Mouse (Mus musculus) megakaryocyte, adult 5-6 weeks (primary cell): ENCODE data around the gene Ndufs1. TPM values are rescaled to one million over a fixed set of nuclear protein-coding genes. Genes with fewer than 3 reads are reported as not detected.
A peak's percentile ranks its signal among the peaks of the same experiment; 100 is the strongest.

Experiments
- ATAC-seq: 2 replicates; pipeline ENCODE4 v1.8.0; 2016; ENCODE audit warnings: mild to moderate bottlenecking, inconsistent platforms; ENCODE audit not compliant: poor library complexity, severe bottlenecking
- total RNA-seq, 2 experiments: library from RNA; stranded (forward) in 1 of 2; stranded (reverse) in 1 of 2; fragments of 153-499, 151-499 nt in 1 of 2; fragments of 221-1000, 200-1000 nt in 1 of 2; gene quantifications; 2 replicates each; pipeline versions ENCODE4 v1.2.3 to v1.2.4; 2015 to 2017

The Ndufs1 gene
- total RNA-seq, 2 experiments from 2014 or later: 87.4 to 91.8 TPM

DNA sequence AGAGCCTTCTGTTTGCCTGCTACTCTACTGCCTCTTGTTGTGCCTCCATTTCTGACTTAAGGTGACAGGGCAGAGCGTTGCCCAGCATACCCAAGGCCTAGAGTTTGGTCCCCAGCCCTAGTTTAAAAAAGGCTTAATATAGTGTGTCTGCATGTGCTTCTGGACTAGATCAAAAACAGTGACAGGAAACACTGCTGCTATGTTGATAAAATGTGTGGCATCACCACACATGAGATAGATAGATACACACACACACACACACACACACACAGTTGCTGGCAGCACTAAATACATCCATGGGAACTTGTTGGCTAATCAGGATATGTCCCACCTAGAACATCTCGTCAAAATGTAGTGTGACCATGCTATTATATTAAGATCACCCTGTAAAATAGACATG lies 56.3 kb downstream of the Ndufs1 start:
- ATAC-seq: no peak

DNA sequence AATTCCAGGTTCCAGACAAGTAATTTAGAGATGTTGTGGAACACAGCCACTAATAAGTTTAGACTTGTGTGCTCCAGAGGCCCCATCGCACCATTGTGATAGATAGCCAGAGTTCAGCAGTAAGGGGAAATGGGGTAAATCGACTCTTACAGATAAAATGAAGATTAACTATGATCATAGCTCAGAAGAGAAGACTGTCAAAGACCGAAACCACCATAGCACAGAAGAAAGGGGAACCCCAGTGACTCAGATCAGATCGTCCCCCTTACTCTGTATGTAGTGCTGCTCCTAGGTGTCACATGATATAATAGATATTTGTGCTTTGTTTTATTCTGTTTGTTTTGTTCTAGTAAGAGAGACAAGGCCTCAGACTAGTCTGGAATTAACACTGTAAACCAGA lies 57.0 kb downstream of the Ndufs1 start:
- peak; percentile 75 for ATAC-seq

DNA sequence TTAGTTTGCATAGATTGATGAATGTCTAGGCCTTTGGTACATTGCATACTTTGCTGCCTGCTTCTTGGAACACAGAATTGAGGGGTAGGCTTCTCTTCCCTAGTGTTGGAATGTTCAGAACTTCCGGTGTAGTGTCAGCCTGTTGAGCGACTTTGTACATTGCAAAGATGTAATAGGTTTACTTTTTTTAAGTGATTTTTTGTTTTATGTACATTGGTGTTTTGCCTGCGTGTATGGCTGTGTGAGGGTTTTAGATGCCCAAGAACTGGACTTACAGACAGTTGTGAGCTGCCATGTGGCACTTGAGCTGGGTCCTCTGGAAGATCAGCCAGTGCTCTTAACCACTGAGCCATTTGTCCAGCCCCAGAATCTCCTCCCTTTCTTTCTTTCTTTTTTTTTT lies 61.1 kb downstream of the Ndufs1 start:
- ATAC-seq: no peak

DNA sequence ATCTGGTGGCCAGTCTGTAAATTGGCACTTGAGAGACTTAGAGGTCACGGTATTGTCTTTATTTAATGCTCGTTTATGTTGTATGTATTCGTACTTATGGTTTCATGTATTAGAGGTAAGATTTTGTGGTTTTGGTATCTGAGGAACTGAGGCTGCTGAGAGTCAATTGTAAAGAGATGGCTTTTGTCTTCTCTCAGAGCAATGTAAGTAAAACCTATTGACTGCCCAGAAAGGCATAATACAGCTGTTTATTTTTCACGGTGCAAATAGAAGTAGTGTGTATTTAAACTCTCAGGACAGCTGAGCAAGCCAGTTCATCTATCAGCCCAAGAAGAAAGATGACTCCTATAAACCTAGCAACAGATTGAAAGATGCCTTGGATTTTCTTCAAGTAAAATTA lies 61.5 kb downstream of the Ndufs1 start:
- no peak for ATAC-seq

DNA sequence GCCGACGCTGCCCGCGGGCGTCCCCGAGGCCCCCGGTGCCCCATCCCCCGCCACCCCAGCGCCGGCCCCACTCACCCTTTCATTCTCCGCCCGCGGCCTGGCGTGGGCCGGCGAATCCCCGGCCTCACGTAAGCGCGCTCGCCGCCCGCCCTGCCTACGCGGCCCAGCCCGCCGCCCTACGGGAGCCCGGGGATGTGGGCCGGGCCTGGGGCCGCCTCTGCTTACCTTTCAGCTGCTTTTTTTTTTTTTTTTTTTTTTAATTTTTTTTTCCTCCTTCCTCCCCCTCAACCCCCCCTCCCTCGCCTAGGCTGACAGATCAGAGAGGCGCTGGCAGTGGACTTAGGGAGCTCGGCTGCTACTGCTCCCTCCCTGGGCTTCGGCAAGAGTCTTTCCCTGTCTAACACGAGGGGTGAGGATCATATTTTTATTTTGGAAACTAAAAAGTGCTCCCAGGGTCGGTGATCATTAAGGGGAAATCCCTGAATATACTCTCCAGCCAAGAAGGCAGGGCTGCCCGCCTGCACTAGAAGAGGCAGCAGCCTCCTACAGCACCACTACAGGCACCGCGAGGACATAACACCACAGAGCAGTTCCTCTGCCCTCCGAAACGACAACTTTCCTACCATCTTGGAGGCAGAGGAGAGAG lies 62.4 kb downstream of the Ndufs1 start, which contains the start of gene Ino80d:
TSS of gene Ino80d (minus strand) at position 532 of the 646 bp plus-strand sequence.
- ATAC-seq: peak; percentile 86

DNA sequence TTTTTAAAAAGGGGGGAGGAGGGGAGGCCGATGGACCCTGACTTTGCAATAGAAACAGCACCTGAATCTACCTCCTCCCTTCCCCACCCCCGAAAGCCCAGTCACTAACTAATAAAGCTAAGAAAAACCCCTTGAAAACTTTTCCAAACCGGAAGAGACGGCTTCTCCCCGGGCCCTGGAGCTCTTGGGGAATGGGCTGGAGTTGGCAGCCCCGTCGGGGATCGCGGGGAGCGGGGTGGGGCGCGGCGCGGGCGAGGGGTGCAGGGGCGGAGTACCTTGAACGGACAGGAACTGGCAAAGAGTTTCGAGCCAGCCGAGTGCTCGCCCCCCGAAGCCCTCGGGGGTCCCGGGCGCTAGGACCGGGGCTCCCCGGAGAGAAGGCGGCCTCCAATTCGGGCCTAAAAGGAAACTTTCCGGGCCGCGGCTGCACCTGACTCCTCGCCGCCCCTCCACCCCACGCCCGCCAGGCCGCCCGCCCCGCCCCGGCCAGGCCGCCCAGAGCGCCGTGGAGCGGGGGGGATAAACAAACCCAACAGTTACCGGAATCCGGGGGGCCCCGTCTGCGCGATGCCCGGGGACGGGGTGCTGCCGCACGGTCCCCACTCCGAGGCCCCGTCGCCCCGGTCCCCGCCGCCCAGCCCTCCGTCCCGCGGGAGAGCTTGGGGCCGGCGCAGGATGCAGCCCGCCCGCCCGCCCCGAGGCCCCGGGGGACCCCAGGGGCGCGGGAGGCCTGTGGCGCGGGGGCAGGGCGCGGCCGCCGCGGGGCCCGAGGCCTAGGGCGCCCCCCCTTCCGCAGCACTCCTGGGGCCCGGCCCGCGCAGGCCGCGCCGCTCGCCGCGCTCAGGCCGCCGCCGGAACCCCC lies 63.1 kb downstream of the Ndufs1 start:
- peak; percentile 11 for ATAC-seq

DNA sequence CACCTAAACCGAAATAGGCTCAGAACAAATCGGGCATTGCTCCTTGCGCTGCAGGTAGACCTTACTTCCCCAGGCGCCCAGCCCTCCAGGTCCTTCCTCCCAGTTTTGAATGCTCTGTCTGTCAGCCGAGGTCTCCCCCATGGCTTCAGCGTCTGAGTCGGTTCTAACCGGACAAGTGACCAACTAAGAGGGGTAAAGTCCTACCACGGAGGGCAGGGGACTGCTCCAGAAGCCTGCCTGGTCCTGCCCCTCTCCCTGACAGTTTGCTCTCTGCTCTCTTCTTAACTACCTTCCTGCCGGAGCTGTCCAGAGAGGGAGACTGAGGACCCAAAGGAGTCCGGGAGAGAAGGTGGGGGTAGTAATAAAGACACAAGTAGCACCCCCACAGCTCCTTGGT lies 63.8 kb downstream of the Ndufs1 start:
- ATAC-seq: peak; percentile 14; the same call in 1 of the 2 replicates

DNA sequence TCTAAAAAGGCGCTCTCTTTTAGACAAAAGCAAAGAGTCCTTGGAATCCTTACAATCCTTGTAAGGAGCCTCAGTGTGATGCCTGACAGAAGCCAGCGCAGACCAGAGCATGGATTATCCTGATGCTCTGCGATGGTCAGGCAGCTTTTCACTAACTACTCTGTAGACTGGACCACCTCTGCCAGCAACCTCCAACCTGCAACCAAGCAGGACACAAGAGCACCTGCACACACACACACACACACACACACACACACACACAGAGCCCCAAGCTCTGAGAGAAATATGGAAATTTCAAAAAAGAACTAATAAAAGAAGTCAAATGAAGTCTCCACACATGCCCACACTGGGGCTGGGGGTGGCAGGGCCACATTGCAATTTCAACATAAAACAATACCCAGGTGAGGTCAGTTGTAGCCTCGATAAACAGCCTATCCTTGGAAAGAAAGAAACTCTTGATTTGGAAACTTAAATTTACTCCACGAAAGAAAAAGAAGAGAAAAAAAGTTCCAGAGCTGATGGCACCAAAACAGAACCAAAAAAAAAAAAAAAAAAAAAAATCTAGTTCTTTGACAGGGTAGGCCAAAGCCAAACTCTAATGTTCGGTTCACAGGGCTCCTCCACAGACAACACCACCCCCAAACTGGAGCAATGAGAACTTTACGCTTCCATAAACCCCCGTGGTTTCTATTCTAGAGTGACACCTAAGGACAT lies 64.3 kb downstream of the Ndufs1 start:
- no peak for ATAC-seq

DNA sequence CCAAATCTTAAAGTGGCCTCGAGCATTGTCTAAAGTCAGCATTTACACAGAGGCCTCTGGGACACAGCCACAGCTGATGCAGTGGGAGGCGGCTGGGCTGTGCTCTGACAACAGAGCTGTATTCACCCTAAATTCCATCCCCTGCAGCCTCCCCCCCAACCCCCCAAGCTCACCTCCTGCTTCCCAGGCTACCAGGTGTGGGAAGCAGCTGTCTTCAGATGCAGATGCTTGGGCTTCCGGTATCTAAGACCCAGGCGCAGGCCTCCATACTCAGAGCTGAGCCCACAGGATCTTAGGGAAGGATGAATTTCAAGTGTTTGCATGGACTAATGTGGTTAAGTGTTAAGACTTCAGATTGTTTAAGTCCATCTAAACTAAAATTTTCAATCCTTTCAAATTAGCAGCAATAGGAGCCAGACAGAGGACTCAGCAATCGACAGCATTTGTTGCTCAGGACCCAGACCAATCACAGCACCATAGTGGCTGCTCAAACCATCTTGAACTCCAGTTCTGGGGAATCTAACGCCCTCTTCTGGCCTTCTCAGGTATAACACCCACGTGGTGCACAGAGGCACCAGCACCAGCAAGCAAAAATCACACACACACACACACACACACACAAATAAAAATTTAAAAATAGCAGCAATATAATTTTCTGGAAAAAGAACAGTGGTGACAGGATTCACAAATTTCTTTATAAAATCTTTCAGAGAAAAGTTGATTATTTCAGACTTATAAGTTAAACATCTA lies 65.9 kb downstream of the Ndufs1 start:
- no peak for ATAC-seq

DNA sequence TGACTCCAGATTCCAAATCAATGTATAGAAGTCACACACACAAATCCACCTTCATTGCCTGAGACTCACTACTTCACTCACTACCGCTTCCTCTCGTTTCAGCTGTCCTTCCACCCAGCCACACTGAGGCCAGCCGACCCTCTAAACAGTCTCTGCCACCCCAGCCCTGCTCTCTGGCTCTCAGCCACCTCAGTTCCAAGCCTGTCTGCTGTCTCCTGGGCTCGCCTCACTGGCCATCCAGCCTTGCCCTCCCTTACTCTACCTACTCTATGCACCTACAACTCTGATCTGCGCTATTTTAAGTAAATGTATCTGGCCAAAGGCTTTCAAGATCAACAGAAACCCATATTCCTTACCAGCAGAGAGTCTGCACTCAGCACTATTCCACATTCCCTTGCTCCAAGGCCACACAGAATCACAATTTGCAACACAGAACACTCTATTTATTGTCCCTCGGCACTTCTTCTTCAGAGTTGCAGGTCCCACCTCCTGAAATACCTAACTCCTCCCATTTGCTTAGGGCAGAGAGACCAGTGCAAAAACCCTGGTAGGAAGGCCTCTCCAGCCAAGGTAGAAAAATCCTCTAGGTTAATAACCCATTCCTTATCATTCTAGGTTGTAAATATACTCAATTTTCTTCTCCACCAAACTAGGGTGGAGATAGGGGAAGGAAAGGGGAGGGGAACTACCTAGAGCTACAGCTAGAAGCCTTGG lies 68.9 kb downstream of the Ndufs1 start:
- 0 out of 2 replicates have a peak, but pooled peaks have one; percentile 43 for ATAC-seq

DNA sequence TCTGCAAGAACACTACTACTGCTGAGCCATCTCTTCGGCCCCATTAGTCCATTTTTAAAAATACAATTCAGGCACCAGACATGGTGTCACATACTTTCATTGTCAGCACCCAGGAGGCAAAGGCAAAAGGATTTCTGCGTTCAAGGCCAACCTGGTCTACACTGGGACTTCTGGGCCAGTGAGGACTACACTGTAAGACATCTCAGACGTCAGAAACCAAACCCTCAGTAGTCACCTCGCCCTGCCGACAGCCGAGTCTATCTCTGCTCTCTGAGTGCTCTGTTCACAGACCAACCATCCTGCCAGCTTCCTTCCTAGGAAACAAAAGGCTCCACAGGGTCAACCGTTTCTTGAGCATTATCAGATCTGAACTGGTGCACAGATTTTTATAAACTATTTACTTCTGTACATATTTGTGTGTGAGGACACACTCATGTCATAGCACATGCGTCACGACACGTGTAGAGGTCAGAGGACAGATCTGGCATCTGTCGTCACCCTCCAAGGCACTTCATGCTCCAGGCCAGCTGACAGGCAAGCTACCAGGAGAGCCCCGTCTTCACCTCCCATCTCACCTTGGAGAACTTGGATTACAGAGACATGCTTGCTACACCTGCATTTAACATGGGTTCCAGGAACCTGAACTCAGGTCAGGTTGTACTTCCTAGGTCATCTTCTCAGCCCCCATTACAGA lies 73.7 kb downstream of the Ndufs1 start:
- no peak for ATAC-seq

DNA sequence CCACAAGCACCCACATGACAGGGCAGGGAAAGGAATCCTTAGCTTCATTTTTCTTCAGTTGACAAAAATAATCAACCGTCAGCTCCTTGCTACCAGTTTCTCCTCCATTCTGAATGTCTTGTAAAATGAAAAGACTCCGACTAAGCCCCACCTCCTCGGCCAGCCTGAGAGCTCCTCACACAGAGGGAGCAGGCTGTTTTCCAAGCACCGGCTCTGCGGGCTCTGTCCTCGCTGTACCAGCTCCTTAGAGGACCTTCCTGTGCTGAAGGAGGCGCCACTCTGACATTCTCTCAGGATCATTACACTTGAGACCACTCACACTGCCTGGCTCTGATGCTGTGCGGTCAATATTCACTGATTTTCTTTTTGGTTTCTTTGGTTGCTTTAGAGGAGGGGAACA lies 76.4 kb downstream of the Ndufs1 start:
- ATAC-seq: no peak

DNA sequence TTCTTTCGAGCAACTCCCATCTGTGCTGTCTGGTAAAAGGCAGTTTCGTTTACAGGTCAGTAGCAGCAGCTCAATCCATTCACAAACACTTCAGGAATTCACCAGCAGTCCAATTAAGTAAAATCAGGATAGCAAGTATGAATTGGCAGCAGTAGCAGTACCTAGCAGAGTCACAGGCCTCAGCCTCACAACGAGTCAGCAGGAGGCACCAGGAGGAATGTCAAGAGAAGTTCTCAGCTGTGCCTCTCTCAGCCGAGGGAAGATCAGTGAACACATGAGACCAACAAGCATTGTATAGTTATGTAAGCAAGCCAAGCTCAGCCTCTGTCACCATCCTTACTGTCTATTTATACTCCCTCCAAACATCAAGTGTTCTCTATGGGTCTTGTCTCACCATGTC lies 77.8 kb downstream of the Ndufs1 start:
- no peak for ATAC-seq

DNA sequence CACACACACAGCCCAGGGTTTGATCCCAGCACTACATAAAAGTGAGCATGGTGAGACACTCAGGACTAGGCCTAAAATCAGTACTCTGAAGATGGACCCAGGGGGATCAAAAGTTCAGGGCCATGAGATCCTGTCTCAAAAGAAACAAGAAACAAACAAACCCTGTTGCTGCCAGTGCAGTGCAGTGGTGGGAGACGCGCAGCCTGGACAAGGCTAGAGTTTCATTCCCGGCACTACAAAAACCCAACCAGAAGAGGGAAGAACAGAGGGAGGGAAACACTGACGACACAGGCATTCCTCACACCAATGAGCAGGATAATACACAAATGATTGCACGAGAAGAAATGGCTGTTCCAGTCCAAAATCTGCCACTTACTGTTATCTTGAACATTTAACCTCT lies 80.6 kb downstream of the Ndufs1 start:
- ATAC-seq: no peak

Other genes with a start within 250 kb of the Ndufs1 start
- gene Ino80d, start 62.2 kb downstream of the Ndufs1 start, total RNA-seq (2015): 35.5 and 36.0 TPM in 2 replicates
- 13.8 and 19.9 TPM in 2 replicates for gene Ino80d, start 62.2 kb downstream of the Ndufs1 start, total RNA-seq (2017)
- 882 and 903 TPM in 2 replicates for gene Eef1b2, start within 50 bp of the Ndufs1 start, total RNA-seq (2015)
- gene Eef1b2, start within 50 bp of the Ndufs1 start, total RNA-seq (2017): 1,598 and 1,756 TPM in 2 replicates
- not detected in 2 replicates for gene Gpr1, start 37.7 kb upstream of the Ndufs1 start, total RNA-seq (2015)
- not detected in 2 replicates for gene Gpr1, start 37.7 kb upstream of the Ndufs1 start, total RNA-seq (2017)
- not detected in 2 replicates for gene Zdbf2, start 96.4 kb upstream of the Ndufs1 start, total RNA-seq (2015)
- not detected in 2 replicates for gene Zdbf2, start 96.4 kb upstream of the Ndufs1 start, total RNA-seq (2017)